Mouse (Mus musculus): ENCODE measurements around the gene Bmt2. TPM values are rescaled to one million over a fixed set of nuclear protein-coding genes. Genes with fewer than 3 reads are reported as not detected.

Gene Bmt2
- polyA plus RNA-seq, 1 experiment from 2014 or later, result 16.1 TPM

GRCm38 (mm10) chr6:13613671-13614070 lies 64.1 kb downstream of the Bmt2 start:
- no peaks in the 10 kb centered on the region for H3K36me3 ChIP-seq
- H3K27ac ChIP-seq, result no peak overlapping the region
- ATAC-seq (ENCODE audit: insufficient read depth, low FRiP score, low read depth), result no peak
- H3K4me1 ChIP-seq, result no peaks in the 10 kb centered on the region
- no peaks in the 10 kb centered on the region for H3K9me3 ChIP-seq
- H3K4me2 ChIP-seq, result no peak overlapping the region
- H3K9ac ChIP-seq, result no peak overlapping the region
- H3K4me3 ChIP-seq (replicated peaks), result no peak overlapping the region
- WGBS, result 66% methylated on average over 3 of the region's 3 CpGs
- H3K27me3 ChIP-seq (replicated peaks), result no peaks in the 10 kb centered on the region

DNA sequence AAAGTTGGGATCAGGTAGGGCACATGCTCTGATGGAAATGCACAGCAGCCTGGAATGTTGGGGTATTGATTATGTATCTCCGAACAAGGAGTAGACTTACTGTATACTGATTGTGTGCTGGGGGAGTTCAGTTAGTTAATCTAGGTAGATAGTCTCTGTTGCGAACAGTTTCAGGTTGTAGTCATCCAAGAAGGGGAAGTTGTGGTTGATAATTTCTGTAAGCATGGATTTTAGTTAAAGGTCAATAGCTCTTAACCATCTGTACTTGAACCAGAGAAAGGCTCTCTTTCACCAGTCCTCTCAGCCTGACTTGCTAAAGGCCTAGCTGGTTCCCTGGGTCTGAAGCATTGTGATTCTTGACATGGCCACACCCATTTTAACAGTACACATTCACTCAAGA lies 66.9 kb downstream of the Bmt2 start:
- H3K4me1 ChIP-seq, result peaks cover 5% of the 10 kb centered on the region
- no peak overlapping the region for H3K9ac ChIP-seq
- no peaks in the 10 kb centered on the region for H3K9me3 ChIP-seq
- ATAC-seq (ENCODE audit: insufficient read depth, low FRiP score, low read depth), result no peak
- no peak overlapping the region for H3K4me2 ChIP-seq
- WGBS, result 87% methylated on average over 2 of the region's 2 CpGs
- H3K27me3 ChIP-seq (replicated peaks), result no peaks in the 10 kb centered on the region
- H3K4me3 ChIP-seq (replicated peaks), result no peak overlapping the region
- H3K27ac ChIP-seq, result no peak overlapping the region
- no peaks in the 10 kb centered on the region for H3K36me3 ChIP-seq

DNA sequence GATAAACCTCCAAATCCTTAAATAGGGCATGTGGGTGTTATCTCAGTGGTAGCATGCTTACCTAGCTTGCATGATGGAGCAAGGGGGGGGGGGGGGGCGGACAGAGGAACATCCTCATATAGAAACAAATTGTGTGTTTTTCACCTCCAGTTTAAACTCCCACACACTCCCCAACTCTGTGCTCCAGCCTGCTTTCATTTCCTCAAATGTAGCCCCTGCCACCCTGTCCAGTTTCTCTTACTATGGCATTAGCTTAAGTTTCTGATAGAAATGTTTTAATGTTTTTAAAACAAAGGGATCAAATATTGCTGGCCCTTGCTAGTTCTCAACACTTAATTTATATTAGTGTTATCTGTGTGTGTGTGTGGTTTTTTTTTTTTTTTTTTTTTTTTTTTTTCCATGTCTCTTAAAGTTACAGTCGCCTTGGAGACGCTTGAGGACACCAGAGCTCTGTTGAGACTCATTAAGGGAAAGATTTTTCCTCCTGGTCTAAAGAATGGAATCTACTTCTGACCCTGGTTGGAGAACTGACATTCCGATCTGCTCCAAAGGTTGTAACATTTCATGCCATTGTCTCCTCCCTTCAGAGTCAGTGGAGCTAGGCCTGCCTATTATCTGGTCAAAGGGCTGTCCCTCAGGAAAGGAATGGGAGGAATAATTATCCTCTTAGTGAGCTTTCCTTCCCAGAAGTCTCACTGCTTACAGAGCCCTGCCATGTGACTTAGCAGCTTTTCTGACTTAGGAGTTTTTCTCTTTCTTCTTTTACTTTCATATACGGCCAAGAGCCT lies 68.2 kb downstream of the Bmt2 start:
- Histone ChIP-seq H3K27me3 (replicated peaks) (no peaks in the 10 kb centered on the region), H3K4me3 (replicated peaks) (no peak overlapping the region), H3K9me3 (no peaks in the 10 kb centered on the region), H3K9ac (no peak overlapping the region), H3K27ac (no peak overlapping the region), H3K36me3 (no peaks in the 10 kb centered on the region), H3K4me2 (no peak overlapping the region), H3K4me1 (peaks cover 5% of the 10 kb centered on the region)
- WGBS, result 75% methylated on average over 5 of the region's 5 CpGs
- ATAC-seq (ENCODE audit: insufficient read depth, low FRiP score, low read depth), result no peak

- Histone ChIP-seq H3K27me3 (replicated peaks) (no peaks in the 10 kb centered on the region), H3K4me3 (replicated peaks) (peak within 1 kb of the TSS; percentile 90), H3K9me3 (no peaks in the 10 kb centered on the region), H3K36me3 (no peaks in the 10 kb centered on the region), H3K4me1 (peaks cover 5% of the 10 kb centered on the region), H3K4me2 (peak within 1 kb of the TSS; percentile 83), H3K9ac (peak within 1 kb of the TSS; percentile 94), H3K27ac (peak within 1 kb of the TSS; percentile 95)
- ATAC-seq (ENCODE audit: insufficient read depth, low FRiP score, low read depth), result peak; percentile 96
- WGBS, result 2% methylated on average over 70 of the region's 71 CpGs
These were observed 69.9 kb downstream of the Bmt2 start, which contains the start of gene Tmem168 for GRCm38 (mm10) chr6:13607621-13608493. Tmem168 (minus strand) TSS chr6:13608100.

DNA sequence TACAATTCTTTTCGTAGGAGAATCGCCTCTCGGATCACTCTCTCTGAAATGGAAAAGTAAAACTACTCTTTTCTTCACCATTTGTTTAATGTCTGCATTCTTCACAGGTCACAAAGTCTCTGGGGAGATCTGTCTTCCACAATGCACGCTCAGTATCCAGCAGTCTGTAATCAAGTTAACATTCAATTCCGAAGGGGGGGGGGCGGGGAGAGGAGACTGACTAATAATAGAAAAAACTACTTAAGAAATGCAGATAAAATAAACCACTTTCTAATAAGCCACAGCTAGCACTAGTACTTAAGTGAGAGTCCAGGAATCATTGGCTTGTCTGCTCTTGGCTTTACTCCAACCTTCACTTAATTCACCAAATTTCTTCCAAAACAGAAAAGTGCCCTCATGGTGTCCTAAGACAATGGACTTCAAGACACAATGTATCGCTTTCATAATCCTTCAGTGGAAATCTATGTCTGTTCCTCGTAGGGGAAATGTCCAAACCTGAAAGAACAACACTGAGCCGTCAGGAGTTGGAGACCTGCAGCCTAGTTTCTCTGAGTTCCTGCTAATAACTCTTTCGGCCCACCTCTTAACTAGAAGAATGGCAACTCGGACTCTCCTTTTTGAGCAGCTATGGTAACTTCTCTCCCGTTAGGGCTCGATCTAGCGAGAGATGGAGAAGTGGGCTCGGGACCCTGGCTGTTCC lies 70.7 kb downstream of the Bmt2 start:
- 6% methylated on average over 15 of the region's 15 CpGs for WGBS
- no peaks in the 10 kb centered on the region for H3K36me3 ChIP-seq
- H3K4me2 ChIP-seq, result peak overlapping the region; percentile 83
- no peak for ATAC-seq (ENCODE audit: insufficient read depth, low FRiP score, low read depth)
- H3K27me3 ChIP-seq (replicated peaks), result no peaks in the 10 kb centered on the region
- H3K4me3 ChIP-seq (replicated peaks), result peak overlapping the region; percentile 90
- peak overlapping the region; percentile 95 for H3K27ac ChIP-seq
- peak overlapping the region; percentile 94 for H3K9ac ChIP-seq
- peaks cover 5% of the 10 kb centered on the region for H3K4me1 ChIP-seq
- no peaks in the 10 kb centered on the region for H3K9me3 ChIP-seq

GRCm38 (mm10) chr6:13606394-13606793 lies 71.4 kb downstream of the Bmt2 start:
- H3K9ac ChIP-seq, result no peak overlapping the region
- H3K4me3 ChIP-seq (replicated peaks), result peak overlapping the region; percentile 90
- H3K9me3 ChIP-seq, result no peaks in the 10 kb centered on the region
- WGBS, result 65% methylated on average over 4 of the region's 4 CpGs
- peaks cover 11% of the 10 kb centered on the region for H3K4me1 ChIP-seq
- H3K27me3 ChIP-seq (replicated peaks), result no peaks in the 10 kb centered on the region
- no peaks in the 10 kb centered on the region for H3K36me3 ChIP-seq
- H3K27ac ChIP-seq, result peak overlapping the region; percentile 31; the same call in 1 of the 2 replicates
- H3K4me2 ChIP-seq, result peak overlapping the region; percentile 83
- no peak for ATAC-seq (ENCODE audit: insufficient read depth, low FRiP score, low read depth)

DNA sequence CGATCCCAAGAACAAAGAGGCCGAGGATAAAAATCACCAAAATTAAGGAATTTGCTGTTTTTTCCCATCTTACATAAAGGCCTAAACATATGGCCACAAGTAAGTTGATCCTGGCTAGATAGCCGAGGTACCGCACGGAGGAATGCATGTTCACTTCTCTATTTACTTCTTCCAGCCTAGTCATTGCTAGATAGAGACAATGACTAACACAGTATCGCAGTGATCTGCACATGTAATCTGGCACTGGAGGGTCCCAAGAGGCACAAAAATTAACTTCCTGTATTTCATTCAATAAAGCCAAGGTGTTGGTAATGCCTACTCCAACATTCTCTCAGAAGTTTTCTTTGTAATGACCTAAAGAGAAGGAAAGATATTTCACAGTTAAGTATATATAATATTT lies 74.6 kb downstream of the Bmt2 start:
- WGBS, result 93% methylated on average over 6 of the region's 6 CpGs
- ATAC-seq (ENCODE audit: insufficient read depth, low FRiP score, low read depth), result no peak
- no peak overlapping the region for H3K9ac ChIP-seq
- H3K36me3 ChIP-seq, result no peaks in the 10 kb centered on the region
- no peak overlapping the region for H3K27ac ChIP-seq
- H3K27me3 ChIP-seq (replicated peaks), result no peaks in the 10 kb centered on the region
- H3K9me3 ChIP-seq, result no peaks in the 10 kb centered on the region
- H3K4me3 ChIP-seq (replicated peaks), result no peak overlapping the region
- H3K4me1 ChIP-seq, result peaks cover 11% of the 10 kb centered on the region
- no peak overlapping the region for H3K4me2 ChIP-seq

- H3K27me3 ChIP-seq (replicated peaks), result no peaks in the 10 kb centered on the region
- no peaks in the 10 kb centered on the region for H3K9me3 ChIP-seq
- no peak overlapping the region for H3K4me3 ChIP-seq (replicated peaks)
- no peak overlapping the region for H3K4me2 ChIP-seq
- H3K36me3 ChIP-seq, result no peaks in the 10 kb centered on the region
- no peak overlapping the region for H3K27ac ChIP-seq
- H3K9ac ChIP-seq, result no peak overlapping the region
- 51% methylated on average over 6 of the region's 6 CpGs for whole genome bisulfite sequencing
- H3K4me1 ChIP-seq, result peaks cover 10% of the 10 kb centered on the region
- ATAC-seq (ENCODE audit: insufficient read depth, low FRiP score, low read depth), result no peak
These were observed 76.2 kb downstream of the Bmt2 start for GRCm38 (mm10) chr6:13601587-13601986.

GRCm38 (mm10) chr6:13598239-13598923 lies 79.4 kb downstream of the Bmt2 start:
- Histone ChIP-seq H3K4me3 (replicated peaks) (no peak overlapping the region), H3K27me3 (replicated peaks) (no peaks in the 10 kb centered on the region), H3K9ac (no peak overlapping the region), H3K4me2 (no peak overlapping the region), H3K36me3 (peaks cover 8% of the 10 kb centered on the region; the same call in 1 of the 2 replicates), H3K27ac (no peak overlapping the region), H3K9me3 (no peaks in the 10 kb centered on the region), H3K4me1 (peaks cover 6% of the 10 kb centered on the region; the same call in 1 of the 2 replicates)
- no peak for ATAC-seq (ENCODE audit: insufficient read depth, low FRiP score, low read depth)
- 82% methylated on average over 7 of the region's 7 CpGs for WGBS

- H3K27ac ChIP-seq, result no peak overlapping the region
- 78% methylated on average over 4 of the region's 4 CpGs for WGBS
- H3K4me3 ChIP-seq (replicated peaks), result no peak overlapping the region
- no peaks in the 10 kb centered on the region for H3K27me3 ChIP-seq (replicated peaks)
- no peak overlapping the region for H3K4me2 ChIP-seq
- no peaks in the 10 kb centered on the region for H3K9me3 ChIP-seq
- peaks cover 20% of the 10 kb centered on the region for H3K36me3 ChIP-seq
- no peak overlapping the region for H3K9ac ChIP-seq
- no peaks in the 10 kb centered on the region for H3K4me1 ChIP-seq
- no peak for ATAC-seq (ENCODE audit: insufficient read depth, low FRiP score, low read depth)
These were observed 84.9 kb downstream of the Bmt2 start for GRCm38 (mm10) chr6:13592729-13593345.

GRCm38 (mm10) chr6:13586560-13586959 lies 91.2 kb downstream of the Bmt2 start:
- Histone ChIP-seq H3K9me3 (no peaks in the 10 kb centered on the region), H3K9ac (no peak overlapping the region), H3K27ac (no peak overlapping the region), H3K4me2 (no peak overlapping the region), H3K4me3 (replicated peaks) (no peak overlapping the region), H3K27me3 (replicated peaks) (no peaks in the 10 kb centered on the region), H3K4me1 (no peaks in the 10 kb centered on the region), H3K36me3 (peaks cover 15% of the 10 kb centered on the region)
- WGBS, result 49% methylated on average over 2 of the region's 2 CpGs
- ATAC-seq (ENCODE audit: insufficient read depth, low FRiP score, low read depth), result peak; percentile 73

Measured in stomach, embryonic 15.5 days (tissue).